Mouse (Mus musculus) cortical plate, adult 2 months (tissue): ENCODE results near the gene Vcam1. TPM values are rescaled to one million over a fixed set of nuclear protein-coding genes. Genes with fewer than 3 reads are reported as not detected.

Source experiments
- H3K27ac ChIP-seq: fragments of 200-500 bp; 2 replicates; pipeline ENCODE4 v1.5.1; 2012; ENCODE audit warnings: low read length, control low read depth, inconsistent platforms; ENCODE audit not compliant: insufficient read depth
- H3K4me1 ChIP-seq: fragments of 200-500 bp; 2 replicates; pipeline ENCODE4 v1.6.1; 2011; ENCODE audit warnings: low read length; ENCODE audit not compliant: control insufficient read depth, insufficient read depth
- H3K4me3 ChIP-seq: fragments of 200-500 bp; 2 replicates; pipeline ENCODE4 v1.5.1; 2011; ENCODE audit warnings: mild to moderate bottlenecking, low read length, control low read depth; ENCODE audit not compliant: insufficient read depth
- CTCF ChIP-seq: fragments of 200-500 bp; IDR thresholded peaks from 2 replicates; pipeline ENCODE4 v1.5.1; 2011; ENCODE audit warnings: mild to moderate bottlenecking, control low read depth, low read length; ENCODE audit not compliant: insufficient read depth; ENCODE audit errors: extremely low read depth
- POLR2A ChIP-seq: fragments of 200-500 bp; IDR thresholded peaks from 2 replicates; pipeline ENCODE4 v1.6.1; 2011; ENCODE audit warnings: mild to moderate bottlenecking, low read length, control low read depth; ENCODE audit not compliant: insufficient read depth; ENCODE audit errors: extremely low read depth
- polyA plus RNA-seq: library from polyadenylated mRNA; depleted of rRNA; stranded (reverse); fragments of >200 nt; gene quantifications from 2 replicates; pipeline ENCODE4 v1.2.3, GENCODE M21; 2012

Vcam1 gene
- polyA plus RNA-seq, 1 experiment = 17.5 TPM

DNA sequence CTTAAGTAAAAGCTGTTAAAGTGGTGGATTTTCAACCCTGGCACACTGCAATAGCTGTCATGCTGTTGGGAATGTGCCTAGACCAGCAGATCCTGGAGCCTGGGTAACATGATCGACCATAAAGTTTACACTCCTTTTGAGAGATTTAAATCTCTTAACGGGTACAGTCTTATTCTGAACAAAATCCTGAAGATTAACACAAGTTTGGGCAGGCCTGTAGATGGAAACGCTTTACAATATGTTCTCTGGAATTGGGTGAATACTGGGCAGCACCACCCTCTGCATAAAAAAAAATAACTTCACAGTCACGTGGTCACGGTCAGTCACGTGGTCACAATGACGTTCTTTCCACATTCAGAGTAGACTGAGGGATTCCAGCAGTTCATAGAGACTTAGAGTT, 10.3 kb downstream of the Vcam1 start:
- no peak overlapping the region for H3K4me3 ChIP-seq
- TF ChIP-seq POLR2A (no peak), CTCF (no peak)
- H3K27ac ChIP-seq = no peak overlapping the region
- no peaks in the 10 kb centered on the region; the same call in 1 of the 2 replicates for H3K4me1 ChIP-seq

DNA sequence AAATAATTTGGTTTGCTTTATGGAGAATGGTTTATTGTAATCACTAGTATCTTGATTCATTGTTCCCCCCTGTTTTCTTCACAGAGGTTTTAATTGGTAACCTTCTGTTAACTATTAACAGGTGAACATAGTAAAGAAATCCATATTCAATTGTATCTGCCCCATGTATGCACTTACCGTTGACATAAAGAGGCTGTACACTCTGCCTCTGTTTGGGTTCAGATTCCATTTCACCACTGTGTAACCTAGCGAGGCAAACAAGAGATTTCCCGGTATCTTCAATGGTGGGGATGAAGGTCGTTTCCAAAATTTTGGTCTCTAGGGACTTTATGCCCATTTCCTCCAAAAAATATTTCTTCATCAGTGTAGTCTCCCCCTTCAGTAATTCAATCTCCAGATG, 12.4 kb downstream of the Vcam1 start:
- no peak overlapping the region for H3K27ac ChIP-seq
- TF ChIP-seq POLR2A (no peak), CTCF (no peak)
- no peak overlapping the region for H3K4me3 ChIP-seq
- H3K4me1 ChIP-seq = no peaks in the 10 kb centered on the region; the same call in 1 of the 2 replicates

DNA sequence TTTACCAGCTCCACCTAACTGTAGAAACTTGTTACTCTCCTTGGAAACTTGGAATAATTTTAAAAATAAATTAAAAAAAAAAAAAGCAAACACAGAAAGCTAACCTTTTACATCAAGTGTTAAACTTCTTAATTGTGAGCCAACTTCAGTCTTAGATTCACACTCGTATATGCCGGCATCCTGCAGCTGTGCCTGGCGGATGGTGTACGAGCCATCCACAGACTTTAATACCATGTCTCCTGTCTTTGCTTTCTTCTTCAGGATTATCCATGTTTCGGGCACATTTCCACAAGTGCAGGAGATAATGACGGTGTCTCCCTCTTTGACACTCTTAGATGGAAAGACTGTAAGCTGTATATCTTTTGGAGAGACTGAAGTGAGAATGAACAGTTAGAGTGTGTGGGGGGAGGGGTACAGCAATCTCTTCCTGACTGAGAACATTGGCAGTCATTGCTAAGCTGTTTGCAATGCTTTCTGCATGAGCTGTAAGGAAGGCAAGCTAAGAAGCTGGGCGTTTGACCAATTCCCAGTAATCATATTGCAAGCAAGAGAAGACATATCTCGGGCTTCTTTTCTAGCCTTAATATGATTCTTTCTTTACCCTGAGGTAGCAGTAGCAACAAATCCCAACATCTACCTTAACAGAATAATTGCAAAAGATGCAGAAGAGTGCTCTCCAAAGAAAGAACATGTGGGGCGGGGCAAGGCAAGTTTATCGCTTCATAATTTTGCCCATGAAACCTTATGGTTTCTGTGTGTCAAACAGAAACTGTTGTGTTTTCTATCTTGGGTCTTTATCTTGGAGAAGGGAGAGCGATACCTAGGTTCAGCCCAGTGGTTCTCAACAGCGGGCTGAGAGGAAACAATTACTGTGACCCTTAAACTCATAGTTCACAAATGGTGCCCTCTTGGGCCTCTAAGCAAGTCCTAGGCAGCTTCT, 15.0 kb downstream of the Vcam1 start:
- Histone ChIP-seq H3K4me3 (no peak overlapping the region), H3K27ac (no peak overlapping the region), H3K4me1 (no peaks in the 10 kb centered on the region; the same call in 1 of the 2 replicates)
- TF ChIP-seq CTCF = no peak
- TF ChIP-seq POLR2A = no peak

DNA sequence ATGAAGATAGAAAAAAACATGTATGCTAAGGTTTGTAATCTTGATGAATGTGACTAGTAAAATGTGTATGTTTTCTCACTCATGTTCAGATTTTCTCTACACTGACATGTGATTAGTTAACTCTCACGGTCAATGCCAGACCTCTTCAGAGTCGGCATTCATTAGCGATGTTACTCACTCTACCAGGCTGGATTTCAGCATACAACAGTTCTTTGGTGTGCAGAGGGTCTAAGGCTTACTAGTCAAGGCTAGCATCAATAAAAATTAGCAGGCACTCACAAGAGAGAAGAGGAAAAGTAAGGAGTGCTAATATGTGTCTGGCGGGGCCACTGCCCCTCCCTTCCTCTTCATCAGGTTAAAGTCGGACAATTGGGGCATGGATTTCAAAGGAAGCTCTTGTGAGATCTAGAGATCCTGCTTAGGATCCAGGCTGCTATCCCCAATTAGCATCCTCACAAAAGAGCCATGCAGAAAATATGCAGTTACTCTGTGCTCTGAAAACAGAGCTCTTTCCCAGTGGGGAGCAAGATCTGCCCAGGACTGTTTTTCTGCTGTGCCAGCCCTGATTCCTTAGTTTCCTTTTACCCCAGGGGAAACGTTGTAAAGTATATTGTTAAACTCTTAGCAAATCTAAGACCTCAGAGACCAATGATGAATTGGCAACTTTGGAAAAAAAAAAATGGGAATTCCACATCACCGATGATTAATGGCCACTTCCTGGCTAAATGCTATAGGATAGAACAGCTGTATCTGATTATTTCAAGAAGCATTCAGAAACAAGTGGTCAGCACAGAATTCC, 15.8 kb downstream of the Vcam1 start:
- Histone ChIP-seq H3K4me1 (no peaks in the 10 kb centered on the region; the same call in 1 of the 2 replicates), H3K4me3 (no peak overlapping the region), H3K27ac (0 out of 2 replicates have a peak overlapping the region, but pooled peaks have one; percentile 19)
- no peak for TF ChIP-seq POLR2A
- TF ChIP-seq CTCF = no peak

DNA sequence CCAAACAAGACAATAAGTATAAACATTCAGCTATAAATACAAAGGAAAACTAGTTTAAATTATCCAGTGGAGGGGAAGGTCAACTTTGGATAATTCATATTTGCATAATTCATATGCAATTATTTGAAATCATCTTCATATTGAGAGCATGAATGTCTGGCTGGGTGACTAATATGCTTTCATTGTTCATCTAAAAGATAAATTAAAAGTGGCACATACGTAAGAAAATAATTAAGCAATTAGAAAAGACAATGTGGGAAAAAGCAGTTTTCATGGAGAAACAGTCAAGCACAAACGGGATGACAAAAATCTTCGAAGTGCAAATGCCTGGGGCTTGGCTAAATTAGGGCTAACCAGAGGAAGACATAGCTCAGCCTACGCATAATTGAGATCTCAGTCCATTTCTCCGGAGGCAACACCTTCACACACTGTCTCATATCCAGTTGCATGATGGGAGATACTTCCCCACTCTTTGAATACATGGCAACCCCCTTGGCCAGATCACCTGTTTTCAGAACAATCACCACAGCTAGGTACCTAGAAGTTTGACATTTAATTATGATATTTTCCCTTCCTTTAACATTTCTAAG, 16.6 kb downstream of the Vcam1 start:
- no peak overlapping the region for H3K27ac ChIP-seq
- TF ChIP-seq POLR2A (no peak), CTCF (no peak)
- no peaks in the 10 kb centered on the region; the same call in 1 of the 2 replicates for H3K4me1 ChIP-seq
- H3K4me3 ChIP-seq = no peak overlapping the region

DNA sequence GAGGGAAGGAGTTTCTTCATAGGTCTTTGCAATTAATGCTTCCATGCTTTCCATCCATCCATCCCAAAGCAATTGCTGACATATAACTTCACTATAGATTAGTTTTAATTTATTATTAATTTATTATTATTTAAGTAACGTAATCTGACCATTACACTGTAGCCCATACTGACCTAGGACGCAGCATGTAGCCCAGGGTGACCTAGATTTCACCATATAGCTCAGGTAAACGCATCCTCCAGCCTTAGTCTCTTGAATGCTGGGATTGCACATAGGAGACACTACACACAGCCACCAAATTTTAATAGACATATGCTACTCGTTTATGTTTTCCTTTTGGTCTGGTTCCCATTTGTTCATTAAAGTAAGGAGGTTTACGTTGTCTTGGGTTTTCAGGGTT, 23.8 kb downstream of the Vcam1 start:
- TF ChIP-seq CTCF (no peak), POLR2A (no peak)
- Histone ChIP-seq H3K4me3 (no peak overlapping the region), H3K27ac (no peak overlapping the region)

DNA sequence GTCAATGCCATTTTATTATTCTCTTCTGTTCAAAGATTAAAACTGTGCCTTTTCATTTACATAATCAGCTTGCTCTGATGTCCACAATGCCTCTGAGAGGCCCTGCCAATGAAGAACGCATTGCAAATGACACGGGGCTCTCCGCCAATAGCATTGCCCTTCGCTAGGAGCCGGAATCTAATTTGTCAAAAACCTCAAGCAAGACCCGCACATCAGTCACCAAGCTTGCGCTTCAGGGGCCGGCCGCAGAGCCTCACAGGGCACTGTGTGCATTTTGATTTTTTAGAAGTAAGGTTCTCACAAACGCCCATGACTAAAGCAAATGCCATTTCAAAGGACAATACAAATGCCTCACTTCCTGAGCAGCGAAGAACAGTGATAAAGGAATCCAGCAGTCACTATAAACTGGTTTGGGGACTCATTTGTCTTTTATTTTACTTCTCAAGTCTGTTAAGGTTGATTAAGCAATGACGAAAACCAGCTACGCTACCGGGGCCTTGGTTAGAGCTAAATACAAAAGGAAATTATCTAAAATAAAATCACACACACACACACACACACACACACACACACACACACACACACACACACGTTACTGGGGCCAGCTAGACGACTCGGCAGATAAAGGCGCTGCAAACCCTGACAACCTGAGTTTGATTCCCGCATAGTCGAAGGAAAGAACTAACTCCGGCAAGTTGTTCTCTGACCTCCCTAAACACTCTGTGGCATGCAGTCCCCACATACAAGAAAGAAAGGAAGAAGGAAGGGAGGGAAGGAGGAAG, 24.4 kb downstream of the Vcam1 start:
- TF ChIP-seq POLR2A = 0 out of 2 replicates have a peak, but pooled peaks have one; percentile 22
- TF ChIP-seq CTCF = no peak
- H3K27ac ChIP-seq = no peak overlapping the region
- H3K4me3 ChIP-seq = peak overlapping the region; percentile 17; the same call in 1 of the 2 replicates
- H3K4me1 ChIP-seq = no peaks in the 10 kb centered on the region

More for the DNA sequence above, 23.8 kb downstream of the Vcam1 start:
- no peaks in the 10 kb centered on the region for H3K4me1 ChIP-seq

DNA sequence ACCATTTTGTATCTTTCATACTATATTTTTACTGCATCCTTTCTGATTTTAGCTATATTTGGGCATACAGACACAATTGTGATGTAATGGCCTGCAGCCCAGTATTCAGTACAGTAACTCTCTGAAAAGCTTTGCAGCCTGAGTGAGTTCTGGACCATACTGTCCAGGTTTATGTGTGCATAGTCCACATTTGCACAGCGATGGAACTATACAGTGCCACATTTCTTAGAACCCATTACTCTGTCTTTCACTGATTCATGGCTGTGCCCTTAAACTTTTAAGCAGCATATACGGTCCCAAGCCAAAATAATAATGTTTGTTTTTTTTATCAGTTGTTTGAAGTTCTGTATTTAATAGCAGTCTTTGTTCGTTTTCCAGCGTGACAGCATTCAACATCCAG, 25.2 kb downstream of the Vcam1 start:
- TF ChIP-seq CTCF (no peak), POLR2A (no peak)
- no peaks in the 10 kb centered on the region for H3K4me1 ChIP-seq
- H3K4me3 ChIP-seq = no peak overlapping the region; the same call in 1 of the 2 replicates
- H3K27ac ChIP-seq = no peak overlapping the region
